Mouse (Mus musculus): ENCODE measurements at regions not wholly inside any gene's neighbourhood (a gene's known extent, or its start where the extent isn't known, plus 50 kb on each side); places are given as distances from the start of the nearest gene placed in this dataset.

GRCm38 (mm10) chr1:157707256-157707655 is 200.7 kb downstream of the Sec16b start:
- TF ChIP-seq CTCF (IDR thresholded peaks at IDR 0.05; ENCODE audit: low read depth) (no peak), EP300 (optimal IDR thresholded peaks at IDR 0.05) (no peak)
